Mouse (Mus musculus): Measurements from ENCODE around the gene Hist1h2bm. TPM values are rescaled to one million over a fixed set of nuclear protein-coding genes. Genes with fewer than 3 reads are reported as not detected.

Gene Hist1h2bm
- polyA plus RNA-seq, 1 experiment, result 7.1 TPM

GRCm38 (mm10) chr13:21722373-21722925, 605 bp downstream of the Hist1h2bm start:
- 5% methylated on average over 11 of the region's 11 CpGs for WGBS
- Histone ChIP-seq H3K4me3 (ENCODE audit: low read depth, low read length) (peak overlapping the region; percentile 69), H3K27ac (ENCODE audit: insufficient read depth, low read depth, low read length) (peak overlapping the region; percentile 75; the same call in 1 of the 2 replicates), H3K27me3 (ENCODE audit: control insufficient read depth, insufficient read depth, low read length) (no peaks in the 10 kb centered on the region), H3K36me3 (ENCODE audit: control insufficient read depth, insufficient read depth, low read length) (no peaks in the 10 kb centered on the region), H3K4me1 (ENCODE audit: control insufficient read depth, insufficient read depth, insufficient read length, low read length) (peaks cover 5% of the 10 kb centered on the region; the same call in 1 of the 2 replicates)
- no peak for TF ChIP-seq CTCF (IDR thresholded peaks at IDR 0.05; ENCODE audit: extremely low read depth, insufficient read length, insufficient replicate concordance, low read depth, low read length)
- TF ChIP-seq POLR2A (IDR thresholded peaks at IDR 0.05; ENCODE audit: low read depth, low read length), result no peak

- no peaks in the 10 kb centered on the region for H3K27me3 ChIP-seq (ENCODE audit: control insufficient read depth, insufficient read depth, low read length)
- H3K36me3 ChIP-seq (ENCODE audit: control insufficient read depth, insufficient read depth, low read length), result no peaks in the 10 kb centered on the region
- H3K4me1 ChIP-seq (ENCODE audit: control insufficient read depth, insufficient read depth, insufficient read length, low read length), result 0 out of 2 replicates have a peak, but pooled peaks cover 5% of the 10 kb centered on the region
- no peak overlapping the region for H3K4me3 ChIP-seq (ENCODE audit: low read depth, low read length)
- TF ChIP-seq POLR2A (IDR thresholded peaks at IDR 0.05; ENCODE audit: low read depth, low read length) (no peak), CTCF (IDR thresholded peaks at IDR 0.05; ENCODE audit: extremely low read depth, insufficient read length, insufficient replicate concordance, low read depth, low read length) (no peak)
- WGBS, result 41% methylated on average over 5 of the region's 5 CpGs
- H3K27ac ChIP-seq (ENCODE audit: insufficient read depth, low read depth, low read length), result no peak overlapping the region
These were observed 1.4 kb downstream of the Hist1h2bm start for GRCm38 (mm10) chr13:21722993-21723836.

- Histone ChIP-seq H3K27me3 (ENCODE audit: control insufficient read depth, insufficient read depth, low read length) (no peaks in the 10 kb centered on the region), H3K4me1 (ENCODE audit: control insufficient read depth, insufficient read depth, insufficient read length, low read length) (no peaks in the 10 kb centered on the region), H3K36me3 (ENCODE audit: control insufficient read depth, insufficient read depth, low read length) (no peaks in the 10 kb centered on the region), H3K4me3 (ENCODE audit: low read depth, low read length) (no peak overlapping the region), H3K27ac (ENCODE audit: insufficient read depth, low read depth, low read length) (no peak overlapping the region)
- whole genome bisulfite sequencing, result 49% methylated on average over 11 of the region's 11 CpGs
- no peak for TF ChIP-seq POLR2A (IDR thresholded peaks at IDR 0.05; ENCODE audit: low read depth, low read length)
- TF ChIP-seq CTCF (IDR thresholded peaks at IDR 0.05; ENCODE audit: extremely low read depth, insufficient read length, insufficient replicate concordance, low read depth, low read length), result no peak
These were observed 6.2 kb downstream of the Hist1h2bm start for GRCm38 (mm10) chr13:21727948-21728572.

- Histone ChIP-seq H3K27me3 (ENCODE audit: control insufficient read depth, insufficient read depth, low read length) (no peaks in the 10 kb centered on the region), H3K36me3 (ENCODE audit: control insufficient read depth, insufficient read depth, low read length) (no peaks in the 10 kb centered on the region), H3K27ac (ENCODE audit: insufficient read depth, low read depth, low read length) (no peak overlapping the region), H3K4me3 (ENCODE audit: low read depth, low read length) (no peak overlapping the region), H3K4me1 (ENCODE audit: control insufficient read depth, insufficient read depth, insufficient read length, low read length) (no peaks in the 10 kb centered on the region; the same call in 1 of the 2 replicates)
- 62% methylated on average over 1 of the region's 1 CpGs for WGBS
- no peak for TF ChIP-seq POLR2A (IDR thresholded peaks at IDR 0.05; ENCODE audit: low read depth, low read length)
- TF ChIP-seq CTCF (IDR thresholded peaks at IDR 0.05; ENCODE audit: extremely low read depth, insufficient read length, insufficient replicate concordance, low read depth, low read length), result no peak
These were observed 7.7 kb downstream of the Hist1h2bm start for GRCm38 (mm10) chr13:21729544-21729943.

- Histone ChIP-seq H3K36me3 (ENCODE audit: control insufficient read depth, insufficient read depth, low read length) (no peaks in the 10 kb centered on the region), H3K27me3 (ENCODE audit: control insufficient read depth, insufficient read depth, low read length) (no peaks in the 10 kb centered on the region), H3K27ac (ENCODE audit: insufficient read depth, low read depth, low read length) (no peak overlapping the region), H3K4me3 (ENCODE audit: low read depth, low read length) (no peak overlapping the region), H3K4me1 (ENCODE audit: control insufficient read depth, insufficient read depth, insufficient read length, low read length) (no peaks in the 10 kb centered on the region; the same call in 1 of the 2 replicates)
- no peak; the same call in 1 of the 2 replicates for TF ChIP-seq CTCF (IDR thresholded peaks at IDR 0.05; ENCODE audit: extremely low read depth, insufficient read length, insufficient replicate concordance, low read depth, low read length)
- no peak for TF ChIP-seq POLR2A (IDR thresholded peaks at IDR 0.05; ENCODE audit: low read depth, low read length)
- 89% methylated on average over 5 of the region's 5 CpGs for WGBS
These were observed 11.6 kb downstream of the Hist1h2bm start for GRCm38 (mm10) chr13:21733466-21733865.

- no peaks in the 10 kb centered on the region for H3K36me3 ChIP-seq (ENCODE audit: control insufficient read depth, insufficient read depth, low read length)
- 0% methylated on average over 21 of the region's 21 CpGs for WGBS
- TF ChIP-seq CTCF (IDR thresholded peaks at IDR 0.05; ENCODE audit: extremely low read depth, insufficient read length, insufficient replicate concordance, low read depth, low read length) (peak; percentile 80; the same call in 1 of the 2 replicates), POLR2A (IDR thresholded peaks at IDR 0.05; ENCODE audit: low read depth, low read length) (no peak)
These were observed 12.4 kb downstream of the Hist1h2bm start for GRCm38 (mm10) chr13:21734010-21734905.

More at GRCm38 (mm10) chr13:21734010-21734905, 12.4 kb downstream of the Hist1h2bm start:
- Histone ChIP-seq H3K27me3 (ENCODE audit: control insufficient read depth, insufficient read depth, low read length) (no peaks in the 10 kb centered on the region), H3K27ac (ENCODE audit: insufficient read depth, low read depth, low read length) (peak overlapping the region; percentile 59), H3K4me3 (ENCODE audit: low read depth, low read length) (peak overlapping the region; percentile 61), H3K4me1 (ENCODE audit: control insufficient read depth, insufficient read depth, insufficient read length, low read length) (no peaks in the 10 kb centered on the region; the same call in 1 of the 2 replicates)

All from small intestine, adult 2 months (tissue).